Mouse (Mus musculus) heart, adult 8-10 months (tissue): ENCODE results near the gene Clcnka. TPM values are rescaled to one million over a fixed set of nuclear protein-coding genes. Genes with fewer than 3 reads are reported as not detected.
A peak's percentile ranks its signal among the peaks of the same experiment; 100 is the strongest.

Experiments used
- DNase-seq: peaks from one replicate; pipeline ENCODE4 v3.0.0; 2022; ENCODE audit warnings: low spot score
- total RNA-seq, 4 experiments: library from RNA; stranded (reverse); gene quantifications; 2 replicates each; pipeline ENCODE4 v1.2.4; 2022

Clcnka gene
- total RNA-seq, result not detected

GRCm38 (mm10) chr4:141398545-141398944 is at the start of gene Clcnka:
TSS of gene Clcnka (minus strand) at chr4:141398724.
- no peak for DNase-seq

DNA sequence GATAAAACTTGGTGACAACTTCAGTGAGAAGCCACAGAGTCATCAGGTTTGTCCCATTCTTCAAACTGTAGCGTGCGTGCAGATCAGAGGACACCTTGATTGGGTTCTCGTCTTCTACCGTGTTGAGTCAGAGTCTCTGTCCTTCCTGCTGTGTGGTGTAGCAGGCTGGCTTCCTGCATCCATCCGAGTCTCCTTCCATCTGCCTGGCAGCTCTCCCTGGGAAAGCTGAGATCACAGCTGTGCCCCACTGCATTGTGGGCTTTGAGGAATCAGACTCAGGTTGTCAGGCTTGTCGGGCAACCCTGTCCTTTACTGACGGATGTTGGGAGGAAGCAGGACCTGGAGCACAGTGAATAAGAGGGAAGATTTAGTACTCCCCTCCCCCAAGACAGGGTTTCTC is 47.7 kb upstream of the Clcnka start:
- no peak for DNase-seq

GRCm38 (mm10) chr4:141445328-141445720 is 46.8 kb upstream of the Clcnka start:
- DNase-seq, result no peak

GRCm38 (mm10) chr4:141444451-141445327 is 46.2 kb upstream of the Clcnka start, which contains the start of gene Zbtb17:
TSS of gene Zbtb17 (plus strand) at chr4:141444654.
- DNase-seq, result peak; percentile 80

DNA sequence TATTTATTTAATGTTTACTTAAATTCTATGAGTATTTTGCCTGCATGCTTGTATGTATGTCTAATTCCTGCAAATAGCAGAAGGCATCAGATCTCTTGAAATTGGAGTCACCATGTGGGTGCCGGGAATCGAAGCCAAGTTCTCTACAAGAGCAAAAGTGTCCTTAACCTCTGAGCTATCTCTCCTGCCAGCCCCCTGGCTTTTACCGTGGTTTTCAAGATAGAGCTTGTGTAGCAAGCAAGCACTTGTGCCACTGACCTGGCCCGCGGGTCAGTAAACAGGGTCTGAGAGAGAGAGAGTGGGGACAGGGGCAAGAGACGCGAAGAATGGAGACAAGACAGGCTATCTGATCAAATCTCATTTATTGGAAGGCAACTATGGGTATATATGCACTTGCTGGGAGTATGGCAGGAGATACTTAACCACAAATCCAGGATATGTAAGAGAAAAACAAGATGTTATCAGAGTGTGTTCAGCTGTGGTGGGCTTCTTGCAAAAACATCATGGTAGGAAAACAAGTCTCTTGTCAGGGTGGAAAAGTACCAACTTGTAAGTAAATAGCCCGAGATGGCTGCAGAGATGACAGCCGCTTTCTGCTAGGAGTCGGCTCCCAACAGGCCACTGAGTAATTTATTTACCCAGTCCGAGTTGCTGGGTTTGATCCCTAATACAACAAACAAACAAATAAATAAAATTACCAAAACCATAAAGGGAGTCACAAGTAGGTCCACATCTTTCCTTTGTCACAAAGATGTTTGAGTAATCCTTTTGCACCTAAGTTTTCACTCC is 45.3 kb upstream of the Clcnka start:
- DNase-seq, result no peak

GRCm38 (mm10) chr4:141440877-141441276 is 42.4 kb upstream of the Clcnka start:
- no peak for DNase-seq

GRCm38 (mm10) chr4:141439083-141439803 is 40.7 kb upstream of the Clcnka start:
- no peak for DNase-seq

- no peak for DNase-seq
Measured at GRCm38 (mm10) chr4:141435974-141436373, 37.5 kb upstream of the Clcnka start, which contains the start of gene Srarp. TSS of gene Srarp (minus strand) at chr4:141436105.

- no peak for DNase-seq
Measured at GRCm38 (mm10) chr4:141433191-141433590, 34.7 kb upstream of the Clcnka start.

DNA sequence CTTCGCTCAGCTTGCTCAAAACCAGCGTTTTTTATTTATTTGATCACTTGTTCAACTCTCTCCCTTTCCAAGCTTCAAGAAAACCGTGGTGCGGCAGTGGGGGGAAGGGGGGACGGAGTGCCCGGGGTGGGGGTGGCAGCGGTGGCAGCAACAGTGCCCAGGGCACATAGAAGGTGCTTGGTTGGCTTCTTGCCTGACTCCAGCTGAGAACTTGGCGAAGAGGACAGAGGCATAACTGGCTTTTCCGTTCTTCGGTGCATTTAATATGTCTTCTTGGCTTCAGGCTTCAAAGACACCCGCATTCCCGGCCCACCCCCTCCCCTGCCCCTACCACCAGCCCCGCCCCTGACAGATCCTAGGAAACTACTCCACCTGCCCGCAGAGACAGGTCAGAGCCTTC is 34.1 kb upstream of the Clcnka start:
- no peak for DNase-seq

GRCm38 (mm10) chr4:141430997-141431396 is 32.5 kb upstream of the Clcnka start:
- DNase-seq, result no peak

DNA sequence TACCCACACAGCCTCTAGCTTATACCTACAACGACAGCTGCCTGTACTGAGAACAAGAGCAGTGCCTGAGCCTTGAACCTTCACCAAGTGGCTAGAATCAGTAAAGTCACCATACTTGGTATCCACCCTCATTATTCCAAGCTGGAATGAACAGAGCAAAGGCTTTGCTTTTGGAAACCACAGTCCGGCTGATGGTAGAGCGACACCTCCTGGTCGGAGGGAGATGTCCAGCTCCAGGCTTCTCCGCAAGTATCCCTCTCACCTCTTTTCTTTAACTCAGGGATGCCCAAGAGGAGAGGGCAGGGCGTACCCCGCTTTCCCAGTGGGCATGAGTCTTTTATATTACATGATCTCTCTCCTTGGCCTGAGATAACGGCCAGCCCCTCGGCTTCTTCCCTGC is 31.3 kb upstream of the Clcnka start:
- DNase-seq, result no peak

- no peak for DNase-seq
Measured at GRCm38 (mm10) chr4:141429381-141429780, 30.9 kb upstream of the Clcnka start.

DNA sequence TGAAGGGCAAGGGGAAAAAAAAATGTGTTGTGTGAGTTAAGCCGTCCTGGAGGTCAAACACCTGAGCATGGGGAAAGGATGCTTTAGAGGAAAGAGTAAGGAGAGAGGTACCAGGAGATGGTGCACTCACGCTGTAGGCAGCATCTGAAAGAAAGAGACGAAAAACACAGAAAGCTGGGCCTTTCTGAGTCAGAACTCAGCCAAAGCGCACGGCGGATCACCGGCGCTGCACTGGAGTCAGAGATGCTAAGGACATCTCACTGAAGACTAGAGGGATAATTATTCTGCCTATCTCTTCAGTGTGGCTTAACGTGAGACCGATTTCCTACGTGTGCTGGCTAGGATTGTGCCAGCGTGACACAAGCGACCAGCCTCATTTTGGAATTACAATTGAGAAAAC is 29.4 kb upstream of the Clcnka start:
- no peak for DNase-seq

- DNase-seq, result no peak
Measured at GRCm38 (mm10) chr4:141426796-141427745, 28.5 kb upstream of the Clcnka start.

- DNase-seq, result no peak
Measured at GRCm38 (mm10) chr4:141425484-141426479, 27.3 kb upstream of the Clcnka start.

DNA sequence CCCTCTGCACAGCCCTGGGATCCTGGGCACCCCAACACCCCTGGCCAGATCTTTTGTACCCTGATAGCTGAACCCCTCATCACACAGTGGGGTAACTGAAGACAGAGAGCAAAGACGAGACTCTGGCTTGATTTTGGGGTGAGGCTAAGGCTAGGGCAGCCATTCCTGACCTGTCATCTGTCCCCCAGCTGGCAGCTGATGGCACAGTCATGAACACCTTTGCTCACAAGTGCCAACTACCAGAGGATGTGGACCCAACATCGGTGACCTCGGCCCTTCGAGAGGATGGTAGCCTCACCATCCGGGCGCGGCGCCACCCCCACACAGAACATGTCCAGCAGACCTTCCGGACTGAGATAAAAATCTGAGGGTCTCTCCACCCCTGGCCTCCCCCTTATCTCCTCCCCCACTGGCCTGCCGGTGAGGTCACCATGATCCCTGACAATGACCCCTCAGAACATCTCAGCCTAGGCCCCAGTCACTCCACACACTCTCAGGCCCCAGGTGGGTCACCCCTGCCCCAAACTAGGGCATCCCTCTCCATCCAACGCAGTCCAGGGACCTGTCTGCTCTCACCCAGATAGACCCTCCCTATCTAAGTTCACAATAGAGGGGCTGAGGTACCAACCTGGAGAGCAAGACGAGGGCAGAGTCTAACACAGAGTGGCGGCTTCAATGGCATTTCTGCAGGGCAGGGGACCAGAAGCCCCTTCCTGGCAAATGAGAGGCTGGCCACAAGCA is 25.3 kb upstream of the Clcnka start:
- DNase-seq, result no peak

- DNase-seq, result no peak
Measured at GRCm38 (mm10) chr4:141423288-141423687, 24.8 kb upstream of the Clcnka start.

- DNase-seq, result no peak
Measured at GRCm38 (mm10) chr4:141422841-141423240, 24.3 kb upstream of the Clcnka start.
